Mouse (Mus musculus) T-helper 17 cell (primary cell): ENCODE results near the gene Enpp4.

Experiments
- in situ Hi-C, 2 experiments: fragments of 300-600 bp; cut with MboI, MseI; formaldehyde crosslinking; loops; 1 replicate in 1 of 2; 2 replicates in 1 of 2; pipeline ENCODE4 v1.15.1; 2025; ENCODE audit warnings: high pct_unique_total_duplicates in 2 of 2

Gene Enpp4

DNA sequence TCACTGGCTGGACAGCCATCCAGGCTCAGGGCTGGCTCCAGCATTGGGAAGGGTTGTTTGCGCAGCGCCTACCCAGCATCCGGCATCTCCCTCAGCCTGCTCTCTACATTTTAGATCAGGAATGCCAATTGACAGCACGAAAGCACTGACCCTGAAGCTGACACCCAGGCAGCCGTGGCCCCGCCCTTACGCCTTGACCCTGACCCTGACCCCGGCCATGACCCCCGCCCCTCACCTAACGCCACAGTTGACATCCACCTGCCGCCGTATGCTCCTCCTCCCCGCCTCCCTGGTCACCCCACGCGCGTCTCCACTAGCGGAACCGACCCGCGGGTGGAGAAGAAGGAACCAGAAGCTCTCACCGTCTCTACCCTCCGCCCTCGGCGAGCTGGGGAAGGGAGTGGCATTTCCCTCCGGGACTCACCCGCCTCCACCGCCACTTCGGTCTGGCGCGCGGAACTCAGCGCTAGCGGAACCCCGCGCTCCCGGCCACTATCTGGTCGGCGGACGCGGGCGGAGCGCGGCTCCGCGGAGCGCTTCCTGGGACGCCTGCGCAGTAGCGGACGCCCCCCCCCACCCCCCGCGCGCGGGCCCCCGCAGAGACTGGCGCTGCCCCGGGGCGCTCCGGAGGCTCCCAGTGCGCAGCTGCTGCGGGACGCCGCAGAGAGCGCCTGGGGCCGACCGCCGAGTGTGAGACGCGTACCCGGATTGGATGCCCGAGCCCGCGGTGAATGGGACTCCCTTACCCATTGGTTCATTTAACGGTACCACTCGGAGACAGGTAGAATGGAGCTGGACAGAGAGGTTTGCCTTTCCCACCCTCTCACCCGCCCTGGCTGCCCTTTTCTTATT lies at the start of gene Enpp4:
TSS of gene Enpp4 (minus strand) at position 523 of the 852 bp plus-strand sequence.
- in situ Hi-C loops = no loop called here

DNA sequence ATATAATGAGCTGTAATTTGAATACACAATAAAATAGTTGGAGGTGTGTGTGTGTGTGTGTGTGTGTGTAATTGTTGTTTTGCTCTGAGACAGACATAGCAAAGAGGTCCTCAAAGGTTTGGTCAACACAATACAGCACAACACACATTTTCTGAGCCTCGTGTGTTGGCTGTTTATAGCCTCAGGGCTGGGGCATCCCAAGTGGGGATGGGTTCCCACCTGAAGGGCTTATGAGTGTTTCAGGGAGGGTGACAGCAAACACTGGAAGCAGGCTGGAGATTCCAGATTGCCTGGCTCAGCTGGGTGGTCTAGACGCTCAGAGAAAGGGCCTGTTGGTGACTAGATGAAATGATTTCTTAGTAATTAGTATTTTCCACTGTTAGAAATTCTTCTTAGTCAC lies 49.6 kb upstream of the Enpp4 start:
- in situ Hi-C loops = loop anchor here in 1 of 2 experiments (5.0 kb wide), 1 partner anchor 87 kb away; no protein-coding TSS in a partner anchor

DNA sequence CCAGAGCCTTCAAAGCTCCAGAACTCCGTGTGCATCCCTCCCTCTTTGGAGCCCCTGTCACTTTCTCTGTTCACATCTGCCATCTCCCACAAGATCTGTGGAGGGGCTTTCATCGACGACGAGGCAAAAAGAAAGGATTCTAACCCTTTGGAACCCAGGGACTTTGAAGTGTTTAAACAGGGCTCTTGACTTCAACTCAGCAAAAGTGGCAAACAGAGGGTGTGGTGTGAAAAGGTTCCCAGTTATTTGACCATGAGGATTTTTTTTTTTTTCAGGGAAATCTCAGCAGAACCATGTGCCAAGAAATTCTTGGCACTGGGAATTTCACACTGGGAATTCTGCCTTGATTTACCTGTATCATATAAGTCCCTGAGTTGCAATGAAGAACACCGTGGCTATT lies 48.3 kb upstream of the Enpp4 start:
- in situ Hi-C loops = no loop called here

DNA sequence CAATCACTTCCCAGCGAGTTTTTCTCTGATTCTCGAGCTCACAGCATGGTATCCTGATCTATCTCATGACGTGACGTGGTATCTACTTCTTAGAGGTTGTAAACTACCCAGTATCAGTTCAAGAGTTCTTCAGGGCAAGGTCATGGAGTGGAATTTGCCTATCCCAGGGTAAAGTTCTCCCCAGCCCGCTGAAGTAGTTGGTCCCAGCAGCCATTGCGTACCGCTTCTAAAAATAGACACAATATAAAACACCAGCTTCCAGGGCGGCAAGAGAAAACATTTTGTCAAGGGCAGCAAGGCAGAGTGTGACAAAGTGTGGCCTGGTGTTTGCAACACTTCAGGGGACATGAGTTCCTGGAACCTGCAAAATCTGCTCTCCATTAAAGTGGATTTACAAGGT lies 46.3 kb upstream of the Enpp4 start:
- in situ Hi-C loops = no loop called here

DNA sequence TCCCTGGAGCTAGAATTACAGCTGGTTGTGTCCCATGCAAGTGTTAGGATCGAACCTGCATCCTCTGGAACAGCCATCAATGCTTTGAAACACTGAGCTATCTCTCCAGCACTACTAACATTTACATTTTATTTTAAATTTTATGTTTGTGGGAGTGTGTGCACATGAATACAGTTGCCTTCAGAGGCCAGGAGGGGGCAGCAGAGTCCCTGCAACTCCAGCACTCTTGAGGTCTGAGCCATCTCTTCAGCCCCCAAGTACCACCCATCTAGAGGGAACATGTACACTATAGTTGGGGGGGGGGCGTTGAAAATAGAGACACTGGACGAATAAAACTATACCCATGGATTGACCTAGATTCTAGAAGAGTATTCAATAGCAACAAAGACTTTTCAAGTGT lies 45.5 kb upstream of the Enpp4 start:
- in situ Hi-C loops = no loop called here

DNA sequence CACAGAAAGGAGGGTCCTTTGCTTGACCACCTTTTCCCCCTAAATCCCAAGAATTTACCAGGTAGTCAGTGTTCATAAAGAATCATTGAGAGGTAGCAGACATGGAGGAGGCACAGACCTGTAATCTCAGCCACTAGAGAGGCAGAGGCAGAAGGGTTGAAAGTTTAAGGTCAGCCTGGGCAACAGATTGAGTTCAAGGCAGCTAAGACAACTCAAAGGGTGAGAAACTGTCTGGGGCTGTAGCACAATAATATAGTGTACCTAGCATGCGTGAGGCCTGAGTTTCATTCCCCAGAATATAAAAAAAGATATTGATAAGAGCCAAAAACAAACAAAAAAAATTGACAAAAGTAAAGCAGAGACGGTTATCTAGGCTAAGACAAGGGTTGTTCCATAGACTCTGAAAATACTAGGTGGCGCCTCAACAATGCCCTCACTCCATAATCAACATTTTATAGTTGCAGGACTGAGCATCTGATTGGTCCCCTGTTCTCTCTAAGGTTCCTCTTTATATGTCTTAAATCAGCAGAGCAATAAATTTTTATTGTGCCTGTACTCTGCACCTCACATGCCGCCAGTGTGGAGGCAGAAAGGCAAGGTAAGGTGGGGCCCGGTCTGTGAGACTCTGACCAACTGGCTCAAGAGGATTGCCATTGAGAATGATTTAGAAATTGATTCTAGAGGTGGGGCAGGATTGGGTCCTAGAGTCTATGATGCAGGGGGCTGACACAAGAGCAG lies 42.7 kb upstream of the Enpp4 start:
- in situ Hi-C loops = no loop called here

DNA sequence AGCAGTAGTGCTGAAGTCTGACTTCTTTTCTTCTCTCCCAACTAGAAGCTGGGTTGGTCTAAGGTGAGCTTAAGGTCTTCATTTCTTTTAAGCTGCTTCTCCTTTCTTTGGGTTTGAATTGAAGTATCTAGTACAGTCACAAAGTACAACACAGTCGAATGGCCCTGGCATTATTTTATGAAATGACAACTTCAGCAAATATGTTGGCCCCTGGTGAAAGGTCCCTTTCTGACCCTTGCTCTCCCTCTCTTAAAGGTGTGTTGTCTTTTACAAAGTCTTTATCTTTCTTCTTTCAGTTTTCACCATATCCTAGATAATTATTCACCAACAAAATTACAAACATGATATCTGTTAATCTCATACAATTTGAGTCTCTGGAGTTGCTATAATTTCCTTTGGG lies 40.2 kb upstream of the Enpp4 start:
- in situ Hi-C loops = no loop called here

DNA sequence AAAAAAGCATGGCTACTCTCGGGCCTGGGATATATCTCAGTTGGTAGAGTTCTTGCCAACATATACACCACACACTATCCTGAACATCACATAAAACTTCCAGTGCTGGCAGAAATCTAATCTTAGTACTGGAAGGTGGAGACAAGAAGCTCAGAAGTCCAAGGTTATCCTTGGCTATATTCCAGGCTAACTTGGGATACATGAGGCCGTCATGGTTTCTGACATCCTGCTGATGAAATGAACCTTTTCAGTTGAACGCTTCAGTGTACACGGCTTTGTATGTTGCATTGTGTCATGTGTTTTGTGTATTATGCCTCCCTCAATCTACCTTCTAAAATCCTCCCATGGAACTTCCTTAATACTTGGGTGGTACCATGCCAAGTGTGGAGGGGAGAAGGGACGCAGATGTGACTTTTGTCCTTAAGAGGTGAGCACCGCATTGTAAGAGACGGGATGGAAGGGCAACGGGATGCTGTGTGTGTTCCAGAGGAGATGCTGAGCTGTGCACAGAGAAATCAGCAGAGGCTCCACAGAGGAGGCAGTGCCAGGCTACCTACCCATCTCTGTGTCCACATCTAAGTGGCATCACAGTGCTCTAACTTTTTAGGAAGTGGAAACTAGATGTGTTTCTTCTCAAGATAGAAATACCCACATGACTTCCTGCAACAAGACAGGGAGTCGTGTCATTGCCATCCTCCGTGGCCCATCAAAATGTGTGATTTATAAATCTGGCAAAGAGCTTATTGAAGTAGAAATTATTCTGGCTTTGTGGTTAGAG lies 31.4 kb upstream of the Enpp4 start:
- in situ Hi-C loops = no loop called here

DNA sequence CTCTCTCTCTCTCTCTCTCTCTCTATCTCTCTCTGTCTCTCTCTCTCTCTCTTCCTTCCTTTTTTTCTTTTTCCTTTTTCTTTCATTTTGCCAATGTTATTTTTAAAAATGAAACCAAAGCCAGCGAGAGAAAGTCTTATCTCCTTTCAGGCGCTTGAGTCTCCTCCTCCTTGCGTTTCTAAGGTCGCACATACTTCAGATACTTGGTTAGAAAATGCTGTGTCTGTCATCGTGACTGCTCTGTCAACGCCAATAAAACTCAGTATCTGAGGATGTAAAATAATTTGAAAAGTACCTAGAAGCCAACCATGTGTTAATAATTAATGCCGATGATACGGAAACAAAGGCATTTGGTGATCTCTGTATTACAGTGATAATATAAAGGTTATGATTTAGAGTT lies 30.4 kb upstream of the Enpp4 start:
- in situ Hi-C loops = no loop called here

DNA sequence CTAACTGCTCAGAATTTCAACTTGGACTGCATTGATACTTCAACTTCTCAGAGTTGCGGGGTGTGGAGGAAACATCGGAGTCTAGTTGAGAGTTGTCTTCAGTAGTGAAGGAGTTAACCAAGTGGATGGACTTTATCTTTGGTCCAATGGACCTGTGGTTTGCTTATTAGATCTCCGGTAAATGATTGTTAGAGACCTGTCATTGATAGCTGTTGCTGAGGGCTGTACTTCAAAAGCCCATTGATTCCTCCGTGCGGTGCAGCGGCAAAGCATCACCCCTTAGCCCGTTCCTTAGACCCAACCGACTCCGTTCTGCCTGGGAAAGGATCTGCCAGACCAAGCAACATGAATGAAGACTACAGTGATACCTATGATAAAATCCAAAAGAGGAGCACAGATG lies 28.9 kb upstream of the Enpp4 start:
- in situ Hi-C loops = loop anchor here in 1 of 2 experiments (5.0 kb wide), 1 partner anchor 432 kb away; no protein-coding TSS in a partner anchor

DNA sequence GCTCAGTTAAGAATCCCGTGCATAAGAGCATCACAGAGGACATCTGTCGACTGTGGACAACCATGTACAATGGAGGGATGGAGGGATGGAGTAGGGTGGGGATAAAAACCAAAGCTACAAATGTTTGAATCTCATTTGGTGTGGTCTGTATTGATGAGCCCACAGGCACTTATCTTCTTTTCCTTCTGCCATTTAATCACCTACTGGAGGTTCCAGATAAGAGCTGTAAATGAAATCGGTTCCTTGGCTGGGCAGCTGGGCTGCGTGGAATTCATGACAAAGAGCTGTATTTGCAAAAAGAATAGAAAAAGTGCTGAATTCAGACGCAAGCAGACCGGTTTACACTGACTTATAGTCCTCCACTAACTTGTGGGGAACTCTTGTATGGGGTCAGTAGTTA lies 28.5 kb upstream of the Enpp4 start:
- in situ Hi-C loops = loop anchor here in 1 of 2 experiments (5.0 kb wide), 1 partner anchor 432 kb away; no protein-coding TSS in a partner anchor

DNA sequence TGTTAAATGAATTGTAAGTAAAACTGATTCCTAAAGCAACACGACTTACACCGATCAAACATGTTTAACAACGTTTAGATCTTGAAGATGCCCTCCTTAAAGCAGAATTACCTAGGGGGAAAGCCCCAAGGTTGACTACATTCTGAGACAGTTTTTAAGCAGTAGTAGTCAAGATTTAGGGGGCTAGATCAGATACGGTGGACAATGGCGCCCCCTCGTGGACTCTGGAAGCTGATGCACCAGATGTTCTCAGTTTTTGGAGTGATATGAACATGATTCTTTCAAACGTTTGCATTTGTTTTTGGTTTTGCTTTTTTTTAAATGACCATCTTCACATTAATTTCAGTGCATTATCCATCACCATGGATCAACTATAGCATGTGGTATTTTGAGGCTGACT lies 24.8 kb upstream of the Enpp4 start:
- in situ Hi-C loops = loop anchor here in 1 of 2 experiments (5.0 kb wide), 1 partner anchor 428 kb away; no protein-coding TSS in a partner anchor

DNA sequence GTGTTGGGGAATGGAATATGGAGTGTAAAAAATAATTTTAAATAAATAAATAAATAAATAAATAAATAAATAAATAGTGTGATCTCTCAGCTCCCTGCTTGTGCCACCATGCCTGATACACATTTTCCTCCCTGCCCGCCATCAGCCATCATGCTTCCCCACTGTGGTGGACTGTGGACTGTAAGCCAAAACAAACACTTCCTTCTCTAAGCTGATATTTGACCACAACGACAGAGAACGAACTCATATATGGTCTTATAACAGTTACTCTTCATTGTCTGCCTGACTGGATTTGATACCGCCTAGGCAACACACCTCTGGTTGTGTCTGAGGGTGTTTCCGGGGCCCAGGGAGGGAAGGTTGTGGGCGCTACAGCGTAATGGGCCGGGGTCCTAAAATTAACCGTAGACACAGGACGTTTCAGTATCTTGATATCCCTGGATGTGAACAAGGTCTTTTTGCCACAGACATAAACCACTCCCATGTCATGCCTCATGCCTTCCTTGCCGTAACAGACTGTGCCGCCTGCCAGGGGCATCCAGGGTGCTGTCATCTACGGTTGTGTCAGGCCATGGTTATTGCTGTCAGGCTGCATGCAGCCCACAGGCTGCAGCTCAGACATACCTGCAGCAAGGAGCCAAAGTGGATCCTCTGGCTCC lies 23.6 kb upstream of the Enpp4 start:
- in situ Hi-C loops = loop anchor here (5.0 to 10.0 kb wide), 3 partner anchors 52 to 234 kb away; partner anchors contain the start of gene Enpp5 (in 2 of the 2)

DNA sequence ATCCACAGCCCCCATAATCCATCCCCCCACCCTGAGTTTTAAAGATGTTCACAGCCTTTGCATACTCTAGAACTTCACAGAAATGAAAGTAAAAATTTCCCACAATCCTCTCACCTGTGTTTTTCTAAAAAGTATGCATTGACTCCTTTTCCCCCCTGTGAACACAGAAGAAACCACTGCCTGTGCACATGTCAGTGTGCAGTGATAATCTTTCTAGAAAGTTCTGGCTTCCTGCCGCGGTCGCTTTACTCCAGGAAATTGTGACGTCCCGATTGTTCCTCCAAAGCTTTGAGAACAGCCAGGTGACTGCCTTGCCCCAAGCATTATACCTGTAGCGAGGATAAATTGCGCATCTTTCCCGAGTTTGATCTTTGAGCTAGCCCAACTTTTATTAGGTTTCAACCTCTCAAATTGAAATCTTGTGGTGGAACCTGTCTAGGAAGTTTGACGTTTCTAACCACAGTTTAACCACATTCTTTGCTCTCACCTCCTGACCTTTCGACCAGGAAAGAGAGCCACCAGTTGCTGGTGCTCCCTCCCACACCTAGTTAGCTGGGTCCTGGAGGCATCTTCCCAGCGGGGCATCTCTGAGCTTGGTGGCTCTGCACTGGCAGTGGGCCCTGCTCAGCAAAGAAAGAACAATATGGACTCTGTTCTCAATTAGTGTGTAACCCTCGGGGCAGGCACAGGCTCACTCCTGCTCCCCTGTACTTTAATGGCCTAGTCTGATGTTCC lies 15.9 kb upstream of the Enpp4 start:
- in situ Hi-C loops = loop anchor here (5.0 to 10.0 kb wide), 3 partner anchors 47 to 239 kb away; partner anchors contain the start of gene Enpp5 (in 1 of the 2)

DNA sequence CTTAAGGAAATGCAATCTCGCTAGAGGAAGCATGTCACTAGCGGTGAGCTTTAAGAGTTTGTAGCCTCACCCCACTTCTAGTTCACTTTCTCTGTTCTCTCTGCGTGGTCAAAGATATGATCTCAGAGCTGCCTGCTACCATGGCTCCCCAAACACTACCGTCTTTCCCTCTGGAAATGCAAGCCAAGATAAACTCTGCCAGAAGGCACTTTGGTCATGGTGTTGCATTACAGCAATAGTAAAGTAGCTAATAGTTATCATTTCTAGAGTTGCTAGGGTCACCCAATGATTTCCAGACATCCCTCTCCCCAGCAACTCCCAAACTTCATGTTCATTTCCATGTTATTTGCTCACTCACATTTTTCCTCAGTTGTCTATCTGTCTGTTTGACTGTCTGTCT lies 12.6 kb upstream of the Enpp4 start:
- in situ Hi-C loops = no loop called here

DNA sequence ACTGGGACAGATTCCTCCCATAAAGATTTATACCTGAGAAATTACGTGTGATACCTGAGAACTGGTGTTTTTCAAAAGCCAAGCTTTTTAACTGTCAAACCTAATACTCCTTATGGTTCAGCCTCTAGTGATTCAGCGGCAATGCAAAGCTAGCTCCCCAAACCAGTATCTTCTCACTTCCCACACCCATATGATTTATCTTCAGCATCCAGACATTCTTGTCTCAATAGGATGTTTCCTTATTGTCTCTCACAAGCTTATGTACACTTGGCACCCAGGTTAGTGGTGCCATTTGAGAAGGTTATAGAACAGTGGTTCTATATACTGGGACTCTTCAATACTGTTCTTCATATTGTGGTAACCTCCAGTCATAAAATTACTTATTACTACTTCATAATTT lies 12.1 kb upstream of the Enpp4 start:
- in situ Hi-C loops = no loop called here

DNA sequence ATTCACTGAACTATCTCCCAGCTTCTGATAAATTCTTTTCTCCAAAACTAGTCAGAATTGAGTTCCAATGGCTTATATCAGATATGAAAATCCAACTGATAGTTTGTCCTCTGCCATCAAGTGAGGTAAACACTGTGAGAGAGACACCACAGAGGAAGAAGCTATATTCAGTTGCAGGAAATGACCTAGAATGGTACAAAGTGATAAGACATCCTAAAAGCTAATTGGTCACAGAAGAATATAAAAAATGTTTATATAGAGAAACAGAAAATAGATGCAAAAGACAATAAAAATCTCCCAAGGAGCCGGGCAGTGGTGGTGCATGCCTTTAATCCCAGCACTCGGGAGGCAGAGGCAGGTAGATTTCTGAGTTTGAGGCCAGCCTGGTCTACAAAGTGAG lies 11.0 kb upstream of the Enpp4 start:
- in situ Hi-C loops = no loop called here

DNA sequence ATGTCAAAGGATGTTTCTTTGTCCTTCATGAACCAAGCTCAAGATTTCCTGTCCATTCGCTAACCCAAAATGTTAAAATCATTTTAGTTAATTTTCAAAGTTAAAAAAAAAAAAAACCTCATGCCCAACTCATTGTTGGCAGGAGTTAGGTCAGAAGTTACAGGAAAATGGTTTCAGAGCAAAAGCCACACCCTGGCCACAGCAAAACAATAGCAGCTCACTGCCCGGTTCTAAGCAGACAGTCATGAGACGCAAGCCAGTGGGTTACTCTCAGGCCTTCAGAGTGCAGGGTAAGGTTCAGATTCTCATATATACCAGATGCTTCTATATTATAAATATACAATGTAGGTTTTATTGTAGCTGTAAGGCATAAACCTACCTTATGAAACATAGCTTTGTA lies 2.7 kb upstream of the Enpp4 start:
- in situ Hi-C loops = no loop called here

DNA sequence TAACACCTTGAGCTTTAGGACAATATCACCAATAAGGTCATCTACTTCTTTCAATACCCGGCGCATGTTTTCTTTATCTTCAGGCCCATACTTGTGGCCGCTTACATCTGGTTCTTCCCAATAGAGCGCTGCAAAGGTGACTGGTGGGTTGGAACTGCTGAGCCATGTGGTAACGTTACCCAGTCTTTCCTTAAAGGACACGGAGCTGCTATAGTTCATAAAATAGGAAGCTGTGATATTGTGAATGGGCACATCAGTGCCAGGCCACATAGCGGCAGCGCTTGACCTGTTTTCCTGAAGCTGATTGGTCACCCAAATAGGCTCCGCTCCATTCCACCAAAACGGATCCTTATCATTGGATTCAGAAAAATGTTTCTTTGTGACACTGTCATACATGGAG lies 3.6 kb downstream of the Enpp4 start:
- in situ Hi-C loops = no loop called here

DNA sequence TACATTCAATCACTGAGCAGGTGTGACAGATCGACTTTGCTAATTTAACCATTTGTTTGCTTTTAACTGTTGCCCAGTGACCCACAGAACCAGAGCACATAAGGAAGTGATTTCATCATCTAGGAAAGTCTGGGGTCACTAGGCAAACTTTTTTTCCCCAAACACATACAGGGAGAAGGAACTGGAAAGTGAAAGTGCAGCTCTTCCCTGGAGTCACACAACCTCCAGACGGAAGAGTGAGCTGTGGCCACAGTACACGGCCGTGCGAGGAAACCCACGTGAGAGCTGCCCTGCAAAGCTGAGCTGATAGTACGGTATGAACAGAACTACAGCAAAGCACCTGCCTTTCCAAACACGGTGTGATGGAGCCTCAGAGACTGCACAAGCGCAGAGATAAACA lies 4.7 kb downstream of the Enpp4 start:
- in situ Hi-C loops = no loop called here
